Mouse (Mus musculus) layer of hippocampus, adult 11-12 months (tissue): ENCODE results near the gene Dut.
A peak's percentile ranks its signal among the peaks of the same experiment; 100 is the strongest.

Source experiments
- DNase-seq: peaks from one replicate; pipeline ENCODE4 v3.0.0; 2022; ENCODE audit warnings: low spot score

Gene Dut

DNA sequence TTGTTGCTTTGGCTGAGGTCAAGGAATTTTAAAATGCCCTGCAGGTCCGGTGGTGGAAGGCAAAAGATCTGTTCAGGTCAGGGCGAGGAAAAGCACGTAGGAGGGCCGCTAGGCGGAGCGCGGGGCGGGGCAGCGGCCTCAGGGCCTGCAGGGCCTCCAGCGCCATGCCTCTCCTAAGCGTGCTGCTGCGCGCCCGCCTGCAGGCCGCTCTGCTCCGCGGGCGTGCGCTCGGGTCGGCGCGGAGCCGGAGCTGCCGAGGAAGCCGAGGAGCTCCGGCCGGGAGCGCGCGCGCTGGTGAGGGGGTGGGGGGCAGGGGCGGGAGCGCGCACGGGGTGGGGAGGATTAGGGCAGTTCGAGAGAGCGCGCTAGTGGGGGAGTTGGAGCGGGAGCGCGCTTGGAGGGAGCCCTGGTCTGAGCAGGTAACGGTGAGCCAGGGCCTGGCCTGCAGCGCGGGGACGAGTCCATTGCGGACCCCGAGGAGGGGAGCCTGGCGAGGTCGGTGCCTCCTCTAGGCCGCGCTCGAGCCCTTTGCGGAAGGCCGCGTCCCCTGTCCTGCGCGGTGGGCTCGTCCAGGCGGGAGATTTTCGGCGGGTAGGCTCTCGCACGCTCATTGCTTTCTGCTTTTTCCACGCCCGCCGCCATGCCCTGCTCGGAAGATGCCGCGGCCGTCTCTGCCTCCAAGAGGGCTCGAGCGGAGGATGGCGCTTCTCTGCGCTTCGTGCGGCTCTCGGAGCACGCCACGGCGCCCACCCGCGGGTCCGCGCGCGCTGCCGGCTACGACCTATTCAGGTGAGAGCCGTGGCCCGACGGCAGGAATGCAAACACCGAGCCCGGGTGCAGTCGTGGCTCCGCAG is at the start of gene Dut:
Dut (plus strand) TSS at position 83 of the 854 bp plus-strand sequence.
- DNase-seq: peak; percentile 89

DNA sequence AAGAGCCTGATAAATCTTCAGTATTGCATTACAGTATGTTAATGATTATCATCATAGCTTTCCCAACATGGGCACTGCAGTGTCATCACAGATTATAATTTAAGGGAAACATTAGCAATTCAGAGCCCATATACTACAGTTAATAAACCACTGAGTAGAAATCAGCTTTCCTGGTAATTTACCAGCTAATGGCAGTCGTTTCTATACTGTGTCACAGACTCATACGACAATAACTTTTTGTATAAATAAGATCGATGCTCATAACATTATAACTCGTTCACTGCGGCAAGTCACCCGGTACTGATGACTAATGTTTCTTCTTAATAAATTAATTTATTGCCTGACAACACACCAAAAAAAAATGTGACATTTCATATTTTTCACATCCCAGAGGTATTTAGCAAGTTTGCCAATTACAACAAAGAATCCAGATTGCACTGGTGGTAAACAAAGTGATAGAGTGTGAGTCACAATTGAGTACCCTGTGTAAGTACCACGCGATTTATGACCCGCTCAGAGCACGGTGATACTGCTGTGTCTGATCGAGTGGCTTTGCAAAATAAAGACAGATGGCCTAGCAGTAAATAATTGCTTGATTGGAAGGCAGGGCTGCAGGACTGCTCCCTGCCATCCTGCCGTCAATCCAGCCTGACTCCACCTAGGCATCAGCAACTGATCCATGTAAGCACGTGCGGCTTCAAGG is 37.9 kb upstream of the Dut start:
- peak; percentile 15 for DNase-seq

DNA sequence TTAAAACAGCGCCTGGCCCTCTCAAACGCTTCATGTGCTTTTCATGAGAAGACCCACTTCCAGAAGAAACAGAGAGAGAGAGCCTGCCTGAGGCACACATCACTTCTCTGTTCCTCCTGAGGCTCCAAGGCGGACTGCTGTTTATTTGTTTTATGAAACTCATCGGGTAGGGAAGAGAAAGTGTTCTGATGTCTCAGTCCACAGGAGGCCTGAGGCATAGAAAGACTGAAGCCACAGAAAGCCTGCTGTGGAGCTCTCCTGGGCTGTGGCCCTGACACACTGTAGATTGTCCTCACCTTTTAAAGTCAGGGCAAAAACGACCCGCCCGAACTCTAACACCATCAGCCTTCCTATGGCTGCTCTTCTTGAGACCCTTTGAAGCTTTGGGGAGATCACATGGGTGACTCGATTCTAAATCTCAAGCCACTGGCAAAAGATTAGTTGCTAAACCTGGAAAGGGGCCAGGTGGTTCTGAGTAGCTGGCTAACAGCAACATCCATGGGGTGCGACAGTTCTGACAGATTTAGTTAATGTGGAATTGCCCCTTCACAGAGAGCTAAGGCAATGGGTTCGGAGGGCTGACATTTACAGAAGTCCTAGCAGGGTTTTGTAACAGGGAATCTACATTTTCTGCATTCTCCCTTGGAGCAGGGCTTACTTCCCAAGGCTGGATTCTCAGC is 35.0 kb upstream of the Dut start:
- DNase-seq: no peak

GRCm38 (mm10) chr2:125214592-125214991 is 32.4 kb upstream of the Dut start:
- DNase-seq: peak; percentile 81

DNA sequence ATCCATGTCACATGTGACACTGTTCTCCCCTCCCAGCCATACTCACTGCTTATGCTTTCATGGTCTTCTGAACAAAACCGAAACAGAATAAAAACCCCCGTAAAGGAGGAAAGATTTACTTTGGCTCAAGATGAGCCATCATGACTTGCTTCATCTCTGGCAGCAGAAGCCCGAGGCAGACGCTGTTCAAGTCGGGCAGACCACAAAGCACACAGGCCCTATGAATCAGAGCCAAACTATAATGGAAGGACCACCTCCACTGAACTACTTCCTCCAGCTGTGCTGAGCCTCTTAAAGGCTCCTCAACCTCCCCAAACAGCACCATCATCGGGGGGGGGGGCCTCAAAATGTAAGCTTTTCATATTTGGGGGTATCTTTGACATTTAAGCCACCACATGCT is 29.7 kb upstream of the Dut start:
- DNase-seq: no peak

DNA sequence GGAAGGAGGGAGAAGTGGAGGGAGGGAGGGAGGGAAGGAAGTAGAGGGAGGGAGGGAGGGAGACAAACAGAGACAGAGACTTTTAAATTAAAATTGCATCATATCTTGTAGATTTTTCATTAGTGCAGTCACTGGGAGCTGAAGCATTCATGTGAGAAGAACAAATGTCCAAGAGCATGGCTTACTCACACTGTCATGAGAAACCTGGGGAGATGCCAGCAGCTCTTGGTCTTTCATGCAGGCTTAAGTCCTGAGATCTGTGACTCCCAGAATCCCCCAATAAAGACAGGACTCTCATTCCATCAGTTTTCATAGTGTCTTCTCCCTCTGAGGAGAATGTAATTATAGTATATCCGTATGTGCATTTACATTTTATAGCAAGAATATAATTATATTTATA is 28.4 kb upstream of the Dut start:
- no peak for DNase-seq

GRCm38 (mm10) chr2:125219268-125219667 is 27.7 kb upstream of the Dut start:
- no peak for DNase-seq

GRCm38 (mm10) chr2:125221673-125222072 is 25.3 kb upstream of the Dut start:
- no peak for DNase-seq

DNA sequence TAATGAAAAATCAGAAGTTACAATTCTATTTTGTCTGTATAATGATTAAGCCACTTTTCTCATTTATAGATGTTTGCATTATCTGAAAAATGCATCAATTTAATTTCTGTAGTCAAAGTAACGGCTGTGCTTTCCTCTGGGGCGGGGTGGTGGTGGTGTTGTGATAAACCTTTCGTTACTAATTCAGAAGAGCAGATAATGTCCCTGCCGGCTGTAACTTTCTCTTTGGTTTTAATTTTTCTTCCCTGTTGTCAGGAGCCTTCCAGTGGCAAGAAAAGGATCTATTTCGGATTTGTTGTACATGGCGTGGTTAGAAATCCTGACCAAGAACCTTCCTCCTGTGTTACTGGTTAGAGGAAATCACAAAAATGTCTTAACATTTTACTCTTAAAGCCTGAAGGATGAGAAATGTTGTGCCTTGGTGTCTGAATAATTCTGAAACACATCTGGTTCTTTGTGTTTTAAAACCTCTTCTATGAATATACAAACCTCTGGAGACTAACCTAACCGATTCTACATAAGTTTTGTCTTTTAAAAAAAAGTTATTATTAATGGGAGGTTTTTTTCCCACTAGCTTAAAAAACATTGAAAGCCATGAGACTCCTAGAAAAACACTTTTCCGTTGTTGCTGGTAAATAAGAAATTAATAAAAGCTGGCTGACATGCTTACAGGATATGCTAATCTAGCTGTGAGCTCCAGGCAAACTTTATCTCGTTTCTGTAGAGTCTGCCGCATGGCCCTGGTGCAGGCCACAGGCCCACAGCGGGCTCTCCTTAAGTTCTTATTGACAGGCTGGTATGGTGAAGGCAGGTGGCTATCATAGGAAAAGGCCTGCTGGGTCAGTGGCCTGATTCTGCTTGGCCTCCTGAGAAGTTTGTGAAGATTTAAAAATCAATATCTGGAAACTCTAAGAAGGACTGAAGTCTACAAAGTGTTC is 18.2 kb upstream of the Dut start:
- DNase-seq: no peak

GRCm38 (mm10) chr2:125232183-125232582 is 14.8 kb upstream of the Dut start:
- no peak for DNase-seq

DNA sequence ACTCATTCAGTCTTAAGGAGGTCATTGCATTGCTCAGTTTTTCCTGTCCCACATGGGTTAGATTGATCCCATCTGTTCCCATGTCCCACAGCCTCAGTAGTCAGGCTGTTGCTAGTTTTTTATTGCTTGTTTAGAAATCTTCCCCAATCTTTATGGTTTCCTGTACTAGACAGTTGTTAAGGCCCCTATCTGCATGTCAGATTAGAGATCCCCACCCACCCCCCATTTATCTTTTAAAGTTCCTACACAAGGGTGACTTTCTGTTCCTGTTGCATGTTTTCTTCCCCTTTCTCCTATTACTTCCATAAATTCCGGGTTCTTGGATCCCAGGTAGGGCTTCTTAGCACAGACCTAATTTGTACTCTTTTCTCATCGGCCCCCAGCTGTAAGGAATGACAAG is 13.5 kb upstream of the Dut start:
- DNase-seq: no peak

GRCm38 (mm10) chr2:125234049-125234448 is 12.9 kb upstream of the Dut start:
- no peak for DNase-seq

- no peak for DNase-seq
Measured at GRCm38 (mm10) chr2:125245545-125246285, 1.3 kb upstream of the Dut start.

DNA sequence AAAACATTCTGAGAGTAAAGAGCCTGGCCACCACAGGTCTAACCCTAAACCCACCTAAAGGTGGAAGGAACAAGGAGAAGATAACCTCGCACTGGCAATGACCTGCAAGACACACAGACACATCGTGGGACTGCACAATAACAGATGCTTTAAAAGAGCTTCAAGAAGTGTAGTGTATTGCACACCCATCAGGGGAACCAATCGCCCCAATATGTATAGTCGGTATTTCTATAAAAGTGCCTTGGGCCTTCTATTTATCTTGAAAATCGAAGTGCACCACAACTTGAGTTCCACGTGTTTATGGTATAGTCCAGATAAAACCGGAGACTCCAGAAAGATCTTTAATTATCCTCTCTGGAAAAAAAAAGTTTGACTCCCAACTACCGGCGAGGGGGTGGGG is 321 bp upstream of the Dut start:
- no peak for DNase-seq

DNA sequence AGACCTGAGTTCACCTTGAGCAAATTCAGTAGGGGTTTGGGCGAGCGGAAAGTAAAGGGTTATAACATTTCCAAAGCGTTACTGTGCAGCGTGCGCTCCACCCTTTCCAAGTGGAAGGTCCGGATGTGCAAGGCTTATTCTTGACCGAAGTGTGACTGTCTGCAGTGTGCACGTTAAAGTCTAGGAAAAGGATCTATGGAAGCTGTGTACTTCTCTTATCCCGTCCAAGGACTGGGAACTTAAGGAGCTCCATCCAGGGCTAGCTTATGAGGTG is 909 bp downstream of the Dut start:
- DNase-seq: no peak

DNA sequence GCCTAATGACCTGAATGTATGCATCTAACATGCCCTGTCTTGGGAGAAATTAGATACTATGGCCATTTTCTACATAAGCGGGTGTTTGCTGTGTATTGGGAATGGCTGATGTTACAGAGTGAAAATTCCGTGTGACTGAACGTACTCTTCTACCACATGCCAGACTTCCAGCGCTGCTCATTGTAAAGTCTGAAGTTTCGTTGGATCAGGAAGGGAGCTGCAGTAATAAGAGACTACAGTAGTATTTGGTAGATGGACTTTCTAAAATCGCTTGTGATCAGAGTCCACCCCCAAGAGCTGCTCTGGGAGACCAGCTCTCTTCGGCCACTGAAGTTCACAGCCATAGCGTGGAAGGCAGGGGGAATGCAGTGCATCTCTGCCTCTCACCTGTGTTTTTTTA is 1.3 kb downstream of the Dut start:
- no peak for DNase-seq

GRCm38 (mm10) chr2:125249339-125249738 is 2.3 kb downstream of the Dut start:
- no peak for DNase-seq

DNA sequence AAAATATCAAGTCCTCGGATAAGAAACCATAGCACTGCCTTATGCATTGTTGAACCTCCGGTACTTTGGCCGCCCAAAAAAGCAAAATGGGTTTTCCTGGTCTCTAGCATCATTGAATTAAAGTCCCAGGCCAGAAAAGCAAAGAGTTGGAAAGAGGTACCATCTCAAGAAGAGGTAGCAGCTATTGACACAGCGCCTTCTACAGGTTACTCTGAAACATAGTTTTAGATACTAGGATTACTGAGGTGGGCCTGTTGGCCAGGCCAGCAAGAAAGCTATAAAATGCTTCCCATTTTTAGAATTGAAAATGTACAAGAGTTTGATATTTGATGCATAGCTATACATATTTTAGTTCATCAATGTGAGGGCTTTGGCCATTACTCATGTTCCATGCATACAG is 2.9 kb downstream of the Dut start:
- no peak for DNase-seq

GRCm38 (mm10) chr2:125251781-125252180 is 4.8 kb downstream of the Dut start:
- no peak for DNase-seq

DNA sequence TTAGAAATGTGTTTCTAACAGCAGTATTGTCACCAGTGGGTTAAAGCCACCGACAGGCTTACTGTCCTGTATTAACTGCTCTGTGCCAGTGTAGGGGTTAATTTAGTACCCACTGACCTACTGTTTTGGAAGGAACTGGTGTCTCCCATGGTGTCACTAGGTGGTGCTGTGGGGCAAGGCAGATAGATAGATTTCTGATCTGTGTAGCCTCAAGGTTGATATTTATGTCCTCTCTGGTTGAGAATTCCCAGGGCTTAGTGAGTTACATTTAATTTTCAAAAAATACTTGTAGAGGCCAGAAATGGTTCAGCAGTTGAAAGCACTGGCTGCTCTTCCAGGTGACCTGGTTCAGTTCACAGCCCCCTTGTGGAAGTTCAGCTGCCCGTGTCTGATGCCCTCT is 5.3 kb downstream of the Dut start:
- DNase-seq: peak; percentile 35

DNA sequence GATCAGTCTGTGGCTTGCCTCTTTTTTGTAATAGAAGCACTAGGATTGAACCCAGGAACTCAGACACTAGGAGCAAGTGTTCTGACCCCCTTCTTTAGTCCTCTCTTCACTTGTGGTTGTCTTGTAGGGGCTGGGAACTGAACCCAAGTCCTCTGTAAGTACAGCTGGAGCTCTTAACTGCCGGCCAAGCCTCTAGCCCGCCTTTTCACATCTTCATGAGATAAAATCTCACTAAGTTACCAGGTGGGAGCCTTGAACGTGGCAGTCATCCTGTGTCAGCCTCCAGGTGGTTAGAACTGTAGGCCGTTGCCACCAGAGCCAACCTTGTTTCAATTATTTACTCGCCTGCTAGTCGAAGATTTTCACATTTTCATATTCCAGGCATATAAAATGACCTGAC is 6.7 kb downstream of the Dut start:
- DNase-seq: no peak
